Mouse (Mus musculus) limb, embryonic 14.5 days (tissue): ENCODE results near the gene Cbln3. TPM values are rescaled to one million over a fixed set of nuclear protein-coding genes. Genes with fewer than 3 reads are reported as not detected.

Source experiments
- ATAC-seq: fragments of 200-750 bp; cut with Nextera tagmentation; 2 replicates; pipeline ENCODE4 v1.8.0; 2017; ENCODE audit warnings: low read depth, moderate number of reproducible peaks, moderate TSS enrichment; ENCODE audit not compliant: low FRiP score
- DNase-seq: peaks from one replicate; pipeline ENCODE4 v3.0.0-alpha.2; 2015; ENCODE audit warnings: low spot score
- H3K27ac ChIP-seq: fragments of 300-500 bp; sonication (generic); replicated peaks from 2 replicates; pipeline ENCODE4 v1.5.1; 2014; ENCODE audit warnings: low read depth, mild to moderate bottlenecking, low read length, moderate library complexity, mixed read lengths
- H3K27me3 ChIP-seq: fragments of 300-500 bp; sonication (generic); 2 replicates; pipeline ENCODE4 v1.6.1; 2014; ENCODE audit warnings: low read length, mixed read lengths; ENCODE audit not compliant: control insufficient read depth, insufficient read depth
- H3K36me3 ChIP-seq: fragments of 300-500 bp; sonication (generic); 2 replicates; pipeline ENCODE4 v1.6.1; 2014; ENCODE audit warnings: mild to moderate bottlenecking, low read length, moderate library complexity, mixed read lengths; ENCODE audit not compliant: control insufficient read depth, insufficient read depth
- H3K4me1 ChIP-seq: fragments of 300-500 bp; sonication (generic); 2 replicates; pipeline ENCODE4 v1.6.1; 2014; ENCODE audit warnings: antibody characterized with exemption, low read length, mixed read lengths; ENCODE audit not compliant: control insufficient read depth, insufficient read depth
- H3K4me2 ChIP-seq: fragments of 300-500 bp; sonication (generic); replicated peaks from 2 replicates; pipeline ENCODE4 v1.6.1; 2014; ENCODE audit warnings: low read depth, mild to moderate bottlenecking, low read length, moderate library complexity; ENCODE audit not compliant: severe bottlenecking
- H3K4me3 ChIP-seq: fragments of 300-500 bp; sonication (generic); replicated peaks from 2 replicates; pipeline ENCODE4 v1.5.1; 2014; ENCODE audit warnings: low read length
- H3K9ac ChIP-seq: fragments of 300-500 bp; sonication (generic); 2 replicates; pipeline ENCODE4 v1.6.1; 2014; ENCODE audit warnings: mild to moderate bottlenecking, low read depth, low read length, moderate library complexity; ENCODE audit not compliant: severe bottlenecking
- H3K9me3 ChIP-seq: fragments of 300-500 bp; sonication (generic); 2 replicates; pipeline ENCODE4 v1.6.1; 2016; ENCODE audit warnings: low read length; ENCODE audit not compliant: control insufficient read depth
- POLR2A ChIP-seq: fragments of 200-500 bp; IDR thresholded peaks from 2 replicates; pipeline ENCODE4 v1.8.0; 2012; ENCODE audit warnings: inconsistent platforms, mild to moderate bottlenecking, moderate library complexity, borderline replicate concordance; ENCODE audit not compliant: insufficient read depth, insufficient read length; ENCODE audit errors: extremely low read depth
- WGBS: fragments of 180-500 bp; shearing (Covaris S2); extraction: QIAGEN DNeasy Blood & Tissue Kit; methylation state at CpG from one replicate; pipeline ENCODE4 v1.1.7; 2014; 5-methylcytosine and 5-hydroxymethylcytosine counted together
- polyA plus RNA-seq, 2 experiments: library from polyadenylated mRNA; depleted of rRNA in 1 of 2; stranded (reverse) in 1 of 2; unstranded in 1 of 2; fragments of >200 nt; fragmentation: Nextera tagmentation in 1 of 2; extraction: Ambion mirVana in 1 of 2; gene quantifications; 2 replicates each; pipeline versions ENCODE4 v1.2.1 to v1.2.3; 2012 to 2014

Cbln3 gene
- polyA plus RNA-seq, 2 experiments, result 0.54 to 1.0 TPM

DNA sequence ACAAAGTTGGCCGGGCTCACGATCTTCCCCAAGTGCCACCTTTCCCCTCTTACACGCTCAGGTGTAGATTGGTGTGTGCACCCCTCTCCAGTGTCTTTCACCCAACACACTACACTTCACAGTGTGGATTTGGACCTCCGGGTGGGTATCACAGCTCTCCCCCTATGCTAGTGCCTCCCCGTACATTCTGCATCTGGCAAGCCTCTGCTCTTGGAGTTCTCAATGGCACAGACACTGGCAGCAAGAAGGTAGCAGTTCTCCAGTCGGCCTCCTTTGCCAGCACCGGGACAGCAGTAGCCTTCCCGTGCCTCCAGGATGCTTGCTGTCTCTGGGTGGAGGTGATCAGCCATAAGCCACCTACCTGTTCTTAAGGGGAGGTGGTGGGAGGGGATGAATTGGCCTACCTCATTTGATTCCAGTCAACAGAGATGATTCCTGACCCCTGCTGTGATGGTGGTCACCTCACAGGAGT is 10.9 kb downstream of the Cbln3 start:
- Histone ChIP-seq H3K4me3 (no peak overlapping the region), H3K4me1 (peaks cover 8% of the 10 kb centered on the region), H3K36me3 (peaks cover 51% of the 10 kb centered on the region), H3K27me3 (no peaks in the 10 kb centered on the region), H3K27ac (no peak overlapping the region), H3K9ac (peak overlapping the region; percentile 29; the same call in 1 of the 2 replicates), H3K9me3 (no peaks in the 10 kb centered on the region), H3K4me2 (no peak overlapping the region)
- TF ChIP-seq POLR2A, result no peak
- 87% methylated on average over 8 of the region's 8 CpGs for WGBS
- no peak for ATAC-seq
- no peak for DNase-seq

DNA sequence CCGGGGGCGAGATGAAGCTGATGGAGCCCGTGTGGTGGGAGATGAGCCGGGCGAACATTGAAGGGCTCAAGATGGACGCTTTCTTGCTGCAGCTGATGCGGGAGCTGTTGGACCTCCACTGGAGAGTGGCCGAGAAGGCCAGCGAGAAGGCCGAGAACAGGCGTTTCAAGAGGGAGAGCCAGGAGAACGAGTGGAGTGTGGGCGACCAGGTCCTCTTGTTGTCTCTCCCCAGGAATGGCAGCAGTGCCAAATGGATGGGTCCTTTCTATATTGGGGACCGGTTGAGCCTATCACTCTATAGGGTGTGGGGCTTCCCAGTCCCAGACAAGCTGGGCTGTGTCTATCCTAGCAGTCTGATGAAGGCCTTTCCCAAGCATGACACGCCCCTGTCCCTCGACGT is 11.6 kb downstream of the Cbln3 start:
- whole genome bisulfite sequencing, result 88% methylated on average over 17 of the region's 17 CpGs
- no peak for TF ChIP-seq POLR2A
- DNase-seq (no peak), ATAC-seq (no peak)
- Histone ChIP-seq H3K36me3 (peaks cover 58% of the 10 kb centered on the region), H3K4me3 (no peak overlapping the region), H3K9me3 (no peaks in the 10 kb centered on the region), H3K4me1 (peaks cover 3% of the 10 kb centered on the region), H3K4me2 (no peak overlapping the region), H3K27ac (no peak overlapping the region), H3K9ac (no peak overlapping the region), H3K27me3 (no peaks in the 10 kb centered on the region)

DNA sequence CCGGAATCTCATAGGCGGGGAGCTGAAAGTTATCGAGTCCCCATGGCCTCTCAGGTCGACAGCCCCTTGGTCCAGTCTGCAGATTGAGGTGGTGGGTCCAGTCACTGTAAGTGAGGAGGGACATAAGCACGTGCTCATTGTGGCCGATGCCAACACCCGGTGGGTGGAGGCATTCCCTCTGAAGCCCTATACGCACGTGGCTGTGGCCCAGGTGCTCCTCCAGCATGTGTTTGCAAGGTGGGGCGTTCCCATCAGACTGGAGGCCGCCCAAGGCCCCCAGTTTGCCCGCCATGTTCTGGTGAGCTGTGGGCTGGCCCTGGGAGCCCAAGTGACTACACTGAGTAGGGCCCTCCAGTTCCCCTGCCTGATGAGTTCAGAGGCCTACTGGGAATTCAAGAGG is 12.2 kb downstream of the Cbln3 start:
- Histone ChIP-seq H3K27ac (no peak overlapping the region), H3K9ac (no peak overlapping the region), H3K9me3 (no peaks in the 10 kb centered on the region), H3K27me3 (no peaks in the 10 kb centered on the region), H3K4me2 (no peak overlapping the region), H3K36me3 (peaks cover 62% of the 10 kb centered on the region), H3K4me3 (no peak overlapping the region), H3K4me1 (no peaks in the 10 kb centered on the region; the same call in 1 of the 2 replicates)
- ATAC-seq (no peak), DNase-seq (no peak)
- 90% methylated on average over 11 of the region's 12 CpGs for WGBS
- no peak for TF ChIP-seq POLR2A

DNA sequence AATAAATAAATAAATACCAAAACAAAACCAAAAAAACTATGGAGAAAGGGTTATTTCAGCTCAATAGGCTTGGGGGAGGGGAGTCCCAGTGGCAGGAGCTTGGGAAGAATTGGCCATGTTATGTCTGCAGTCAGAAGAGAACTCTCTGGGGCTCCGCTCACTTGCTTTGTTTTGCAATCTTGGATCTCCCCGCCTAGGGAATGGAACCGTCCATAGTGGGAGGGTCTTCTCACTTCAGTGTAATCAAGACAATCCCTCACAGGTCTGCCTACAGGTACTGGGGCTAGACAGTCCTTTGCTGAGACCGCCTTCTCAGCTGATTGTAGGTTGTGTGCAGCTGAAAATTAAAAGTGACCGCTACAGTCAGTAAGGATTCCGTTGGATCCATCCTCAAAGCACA is 14.7 kb downstream of the Cbln3 start:
- Histone ChIP-seq H3K27me3 (no peaks in the 10 kb centered on the region), H3K9ac (no peak overlapping the region), H3K27ac (no peak overlapping the region), H3K9me3 (no peaks in the 10 kb centered on the region), H3K4me3 (no peak overlapping the region), H3K4me1 (no peaks in the 10 kb centered on the region; the same call in 1 of the 2 replicates), H3K36me3 (peaks cover 87% of the 10 kb centered on the region), H3K4me2 (no peak overlapping the region)
- 91% methylated on average over 6 of the region's 6 CpGs for WGBS
- ATAC-seq (no peak), DNase-seq (no peak)
- TF ChIP-seq POLR2A, result no peak

DNA sequence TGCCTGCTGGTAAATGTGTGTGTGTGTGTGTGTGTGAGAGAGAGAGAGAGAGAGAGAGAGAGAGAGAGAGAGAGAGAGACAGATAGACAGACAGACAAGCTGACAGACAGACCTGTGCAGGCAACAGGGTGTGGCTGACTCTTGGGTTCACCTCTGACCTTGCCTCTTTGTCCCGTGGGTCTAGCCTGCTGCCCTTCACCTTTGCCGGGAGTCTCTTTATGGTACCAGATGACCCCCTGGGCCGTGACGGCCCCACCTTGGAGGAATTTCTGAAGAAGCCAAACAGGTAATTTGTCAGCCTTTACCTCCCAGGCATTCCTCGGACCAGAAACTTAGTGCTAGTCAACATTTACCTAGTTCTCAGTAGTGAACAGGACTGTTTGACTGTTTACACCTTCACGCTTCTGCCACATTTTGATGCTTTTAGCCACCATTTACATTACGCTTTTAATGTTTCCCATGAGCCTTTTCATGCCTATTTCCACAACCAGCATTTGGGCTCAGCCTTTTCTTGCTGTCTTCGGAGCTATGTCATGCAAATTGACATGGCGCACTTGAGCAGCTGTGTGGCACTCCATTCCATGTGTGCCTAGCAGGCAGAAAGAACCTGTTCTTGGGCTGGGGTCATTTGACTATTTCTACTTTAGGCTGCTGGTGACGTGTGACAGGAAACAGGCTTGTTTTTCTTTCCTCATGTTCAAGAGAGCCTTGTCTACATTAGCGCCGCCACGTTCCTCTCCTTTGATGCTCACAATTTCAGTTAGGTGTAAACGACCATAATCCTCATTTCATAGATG is 15.8 kb downstream of the Cbln3 start:
- Histone ChIP-seq H3K27ac (no peak overlapping the region), H3K4me2 (no peak overlapping the region), H3K4me3 (no peak overlapping the region), H3K9me3 (no peaks in the 10 kb centered on the region), H3K36me3 (peaks cover 95% of the 10 kb centered on the region), H3K4me1 (peaks cover 8% of the 10 kb centered on the region), H3K9ac (no peak overlapping the region), H3K27me3 (no peaks in the 10 kb centered on the region)
- DNase-seq (no peak), ATAC-seq (no peak)
- WGBS, result 82% methylated on average over 14 of the region's 14 CpGs
- no peak for TF ChIP-seq POLR2A
